Mouse (Mus musculus): ENCODE results near the gene Fkbp6.

Fkbp6 gene

GRCm38 (mm10) chr5:135274663-135275396, 75.0 kb downstream of the Fkbp6 start:
- DNase-seq (ENCODE audit: low spot score in 2 of 2) = no peak

GRCm38 (mm10) chr5:135271563-135272165, 78.2 kb downstream of the Fkbp6 start:
- DNase-seq (ENCODE audit: low spot score in 2 of 2) = peak in 1 of 2 experiments; percentile 26

GRCm38 (mm10) chr5:135270361-135270760, 79.5 kb downstream of the Fkbp6 start:
- DNase-seq (ENCODE audit: low spot score in 2 of 2) = no peak

GRCm38 (mm10) chr5:135269451-135269850, 80.4 kb downstream of the Fkbp6 start:
- DNase-seq (ENCODE audit: low spot score in 2 of 2) = no peak

GRCm38 (mm10) chr5:135264548-135264947, 85.3 kb downstream of the Fkbp6 start:
- no peak for DNase-seq (ENCODE audit: low spot score in 2 of 2)

- DNase-seq (ENCODE audit: low spot score in 2 of 2) = peak in 1 of 2 experiments; percentile 14
Measured at GRCm38 (mm10) chr5:135263866-135264503, 85.9 kb downstream of the Fkbp6 start.

- no peak for DNase-seq (ENCODE audit: low spot score in 2 of 2)
Measured at GRCm38 (mm10) chr5:135258280-135259150, 91.3 kb downstream of the Fkbp6 start.

- no peak for DNase-seq (ENCODE audit: low spot score in 2 of 2)
Measured at GRCm38 (mm10) chr5:135257559-135257958, 92.3 kb downstream of the Fkbp6 start.

GRCm38 (mm10) chr5:135256166-135256565, 93.7 kb downstream of the Fkbp6 start:
- no peak for DNase-seq (ENCODE audit: low spot score in 2 of 2)

GRCm38 (mm10) chr5:135253741-135254401, 96.0 kb downstream of the Fkbp6 start:
- DNase-seq (ENCODE audit: low spot score in 2 of 2) = no peak

GRCm38 (mm10) chr5:135251079-135251454, 98.8 kb downstream of the Fkbp6 start, which contains the start of gene Fzd9:
Gene Fzd9, minus strand, starts transcription at chr5:135251230.
- peak; percentile 73 for DNase-seq (ENCODE audit: low spot score in 2 of 2)

GRCm38 (mm10) chr5:135250186-135251078, 99.4 kb downstream of the Fkbp6 start:
- DNase-seq (ENCODE audit: low spot score in 2 of 2) = no peak

GRCm38 (mm10) chr5:135248956-135249676, 100.7 kb downstream of the Fkbp6 start:
- DNase-seq (ENCODE audit: low spot score in 2 of 2) = no peak

GRCm38 (mm10) chr5:135247337-135247736, 102.5 kb downstream of the Fkbp6 start:
- no peak for DNase-seq (ENCODE audit: low spot score in 2 of 2)

- no peak for DNase-seq (ENCODE audit: low spot score in 2 of 2)
Measured at GRCm38 (mm10) chr5:135246531-135246930, 103.3 kb downstream of the Fkbp6 start.

GRCm38 (mm10) chr5:135243166-135243565, 106.7 kb downstream of the Fkbp6 start:
- no peak for DNase-seq (ENCODE audit: low spot score in 2 of 2)

- DNase-seq (ENCODE audit: low spot score in 2 of 2) = no peak
Measured at GRCm38 (mm10) chr5:135242608-135243007, 107.2 kb downstream of the Fkbp6 start.

- no peak for DNase-seq (ENCODE audit: low spot score in 2 of 2)
Measured at GRCm38 (mm10) chr5:135242136-135242535, 107.7 kb downstream of the Fkbp6 start.

Data from frontal cortex, postnatal 25 days (tissue).